Mouse (Mus musculus): ENCODE measurements at regions not wholly inside any gene's neighbourhood (a gene's known extent, or its start where the extent isn't known, plus 50 kb on each side); places are given as distances from the start of the nearest gene placed in this dataset.

- no peak overlapping the region for H3K4me3 ChIP-seq
- no peaks in the 10 kb centered on the region; the same call in 1 of the 2 replicates for H3K4me1 ChIP-seq (replicated peaks)
- no peak for ATAC-seq (replicated peaks; ENCODE audit: insufficient number of reproducible peaks, insufficient read depth, low FRiP score, low read depth)
- WGBS = 82% methylated on average over 5 of the region's 5 CpGs
- H3K4me2 ChIP-seq = no peak overlapping the region
- no peaks in the 10 kb centered on the region for H3K27me3 ChIP-seq
- no peaks in the 10 kb centered on the region; the same call in 1 of the 2 replicates for H3K9me3 ChIP-seq (replicated peaks)
- no peak overlapping the region for H3K27ac ChIP-seq
- H3K36me3 ChIP-seq = no peaks in the 10 kb centered on the region
- H3K9ac ChIP-seq = no peak overlapping the region
Measured at GRCm38 (mm10) chr2:59431466-59431865, 53.0 kb upstream of the Dapl1 start.

GRCm38 (mm10) chr2:59431867-59432266 is 52.6 kb upstream of the Dapl1 start:
- H3K4me3 ChIP-seq = no peak overlapping the region
- ATAC-seq (replicated peaks; ENCODE audit: insufficient number of reproducible peaks, insufficient read depth, low FRiP score, low read depth) = peak; percentile 77
- WGBS = 62% methylated on average over 7 of the region's 7 CpGs
- H3K27ac ChIP-seq = peak overlapping the region; percentile 10; the same call in 1 of the 2 replicates
- no peak overlapping the region for H3K4me2 ChIP-seq
- no peak overlapping the region for H3K9ac ChIP-seq
- no peaks in the 10 kb centered on the region for H3K27me3 ChIP-seq
- H3K9me3 ChIP-seq (replicated peaks) = no peaks in the 10 kb centered on the region; the same call in 1 of the 2 replicates
- H3K4me1 ChIP-seq (replicated peaks) = no peaks in the 10 kb centered on the region; the same call in 1 of the 2 replicates
- no peaks in the 10 kb centered on the region for H3K36me3 ChIP-seq

Measured in heart, embryonic 15.5 days (tissue).